Mouse (Mus musculus) cerebellum, postnatal 14 days (tissue): ENCODE measurements around the gene Fgd2.
"Not testable (repeated sequence)": the region's sequence is repeated elsewhere in the genome, so short reads cannot be mapped to it uniquely, and the experiment has no call there.

Experiments
- DNase-seq, 2 experiments: peaks; one replicate each; pipeline ENCODE4 v3.0.0; 2021; ENCODE audit warnings: mixed read lengths in 2 of 2

The Fgd2 gene

DNA sequence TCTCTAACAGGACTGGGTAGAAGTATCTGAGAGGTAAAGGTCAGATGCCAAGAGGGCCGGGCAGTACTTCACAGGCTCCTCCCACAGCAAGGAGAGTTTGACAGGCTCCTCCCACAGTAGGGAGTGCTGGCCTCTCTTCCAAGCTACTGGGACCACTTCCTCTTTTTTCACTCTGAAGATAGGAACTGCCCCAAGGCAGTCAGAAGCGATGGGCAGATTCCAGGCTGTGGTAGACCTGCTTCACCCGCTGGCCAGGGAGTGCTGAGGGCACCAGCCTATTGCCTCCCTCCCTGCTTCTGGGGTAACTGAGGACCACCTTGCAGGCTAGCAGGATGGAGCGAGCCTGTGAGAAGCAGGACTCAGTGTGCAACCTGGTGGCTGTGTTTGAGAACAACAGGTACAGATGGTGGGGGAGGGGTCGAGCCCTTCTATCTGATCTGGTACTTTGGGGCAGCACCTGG is at the start of gene Fgd2:
Gene Fgd2, plus strand, starts transcription at position 154 of the 461 bp plus-strand sequence.
- DNase-seq: peak in 1 of 2 experiments; percentile 47

DNA sequence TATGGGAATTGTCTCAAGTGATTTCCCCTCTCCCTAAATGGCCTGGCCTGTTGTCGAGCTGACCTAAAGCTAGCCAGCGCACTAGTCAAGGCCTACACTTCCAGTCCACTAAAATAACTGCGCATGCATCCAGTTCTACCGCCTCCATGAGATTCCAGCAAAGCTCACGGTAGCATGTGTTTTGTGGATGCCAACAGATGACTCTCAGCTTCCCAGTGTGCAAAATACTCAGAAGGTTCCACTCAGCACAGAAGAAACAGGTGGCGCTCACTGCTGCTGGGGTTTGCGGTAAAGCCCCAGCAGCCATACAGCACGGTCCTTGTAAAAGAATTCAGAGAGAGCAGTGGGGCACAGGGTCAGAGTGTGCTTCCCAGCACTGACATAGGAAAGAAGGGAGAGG is 49.1 kb upstream of the Fgd2 start:
- DNase-seq: no peak

DNA sequence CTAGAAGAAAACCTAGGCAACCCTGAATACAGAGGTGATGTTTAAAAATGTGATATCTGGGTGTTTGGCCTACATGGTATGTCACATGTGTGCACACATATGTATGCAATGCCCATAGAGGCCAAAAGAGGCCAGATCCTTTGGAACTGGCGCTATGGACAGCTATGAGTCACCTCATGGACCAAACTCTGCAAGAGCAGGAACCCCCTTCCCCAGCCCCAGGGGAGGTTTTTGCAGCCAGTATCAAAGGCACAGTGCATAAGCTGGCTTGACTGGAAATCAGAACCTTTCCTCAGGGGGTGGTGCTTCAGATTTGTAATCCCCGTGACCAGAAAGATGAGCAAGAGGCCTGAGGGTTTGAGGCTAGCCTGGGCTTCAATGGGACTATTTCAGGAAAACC is 48.6 kb upstream of the Fgd2 start:
- DNase-seq: no peak

DNA sequence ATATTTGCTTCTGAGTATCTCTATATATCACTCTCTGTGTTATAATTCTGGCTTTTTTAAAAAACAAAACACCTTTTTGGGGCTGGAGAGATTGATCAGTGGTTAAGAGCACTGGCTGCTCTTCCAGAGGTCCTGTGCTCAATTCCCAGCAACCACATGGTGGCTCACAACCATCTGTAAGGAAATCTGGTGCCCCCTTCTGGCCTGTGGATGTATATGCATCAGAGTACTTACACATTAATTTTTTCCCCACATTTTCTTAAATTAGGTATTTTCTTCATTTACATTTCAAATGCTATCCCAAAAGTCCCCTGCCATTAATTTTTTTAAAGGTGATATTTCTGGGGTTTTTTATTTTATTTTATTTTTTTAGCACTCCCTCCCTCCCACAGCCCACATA is 47.4 kb upstream of the Fgd2 start:
- DNase-seq: peak in 1 of 2 experiments; percentile 23

DNA sequence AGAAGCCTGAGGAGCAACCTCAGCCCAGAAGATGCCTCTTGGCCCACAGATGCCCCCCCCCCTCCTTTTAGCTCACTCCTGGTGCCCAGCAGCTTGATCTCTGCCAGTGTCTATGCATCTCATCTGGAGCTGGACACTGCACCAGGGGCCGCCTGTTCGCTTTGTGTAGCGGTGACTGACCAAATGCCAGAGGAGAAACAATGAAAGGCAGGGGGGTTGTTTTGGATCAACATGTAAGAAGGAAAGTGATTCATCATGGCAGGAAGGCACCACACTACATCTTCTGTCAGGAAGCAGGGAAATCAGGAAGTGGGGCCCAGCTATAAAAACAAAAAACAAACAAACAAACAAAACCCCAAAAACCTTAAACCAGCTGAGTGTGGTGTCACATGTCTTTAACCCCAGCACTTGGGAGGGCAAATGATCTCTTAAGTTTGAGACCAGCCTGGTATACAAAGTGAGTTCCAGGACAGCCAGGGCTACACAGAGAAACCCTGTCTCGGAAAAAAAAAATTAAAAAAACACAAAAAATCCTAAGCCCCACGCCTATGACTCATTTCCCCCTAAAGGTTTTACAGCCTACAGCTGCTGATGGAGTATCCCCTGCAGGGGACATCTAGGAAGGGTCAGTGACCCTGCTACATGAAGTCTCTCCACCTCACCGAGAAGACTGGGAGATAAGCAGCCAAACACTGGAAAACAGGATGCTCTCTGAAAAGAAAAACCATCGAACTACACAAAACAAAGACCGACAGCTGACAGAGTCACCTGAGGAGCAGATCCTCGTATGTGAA is 44.8 kb upstream of the Fgd2 start:
- no peak for DNase-seq

DNA sequence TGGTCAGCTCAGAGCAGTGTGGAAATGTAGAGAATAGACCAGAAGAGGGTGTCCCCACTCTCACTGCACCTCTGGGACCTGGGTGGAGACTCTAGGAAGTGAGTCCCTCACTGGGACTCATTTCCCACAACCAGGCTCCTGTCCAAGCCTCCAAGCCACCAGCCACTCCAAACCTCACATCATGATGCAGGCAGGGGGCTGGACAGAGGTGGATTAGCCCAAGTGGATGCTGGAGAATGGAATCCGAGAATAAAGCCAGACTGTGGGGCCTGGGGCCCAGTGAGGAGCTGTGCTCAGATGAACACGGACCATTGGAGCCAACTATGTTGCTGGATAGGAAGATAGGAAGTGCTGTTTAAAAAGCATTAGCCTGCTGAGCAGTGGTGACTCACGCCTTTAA is 43.8 kb upstream of the Fgd2 start:
- no peak for DNase-seq

DNA sequence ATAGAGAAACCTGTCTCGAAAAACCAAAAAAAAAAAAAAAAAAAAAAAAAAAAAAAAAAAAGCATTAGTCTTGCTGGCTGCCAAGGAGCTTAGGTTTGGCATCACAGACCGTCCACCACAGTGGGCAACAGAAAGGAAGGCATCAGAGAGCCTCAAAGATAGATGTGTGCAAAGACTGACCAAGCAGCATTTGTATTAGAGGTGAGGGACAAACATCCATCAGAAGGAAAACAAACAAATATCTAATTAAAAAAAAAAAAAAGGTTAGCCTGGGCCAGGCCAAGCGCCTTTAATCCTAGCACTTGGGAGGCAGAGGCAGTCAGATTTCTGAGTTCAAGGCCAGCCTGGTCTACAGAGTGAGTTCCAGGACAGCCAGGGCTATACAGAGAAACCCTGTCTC is 43.3 kb upstream of the Fgd2 start, which contains the start of gene Pi16:
Gene Pi16, plus strand, starts transcription at position 301 of the 400 bp plus-strand sequence.
- not testable (repeated sequence) for DNase-seq

DNA sequence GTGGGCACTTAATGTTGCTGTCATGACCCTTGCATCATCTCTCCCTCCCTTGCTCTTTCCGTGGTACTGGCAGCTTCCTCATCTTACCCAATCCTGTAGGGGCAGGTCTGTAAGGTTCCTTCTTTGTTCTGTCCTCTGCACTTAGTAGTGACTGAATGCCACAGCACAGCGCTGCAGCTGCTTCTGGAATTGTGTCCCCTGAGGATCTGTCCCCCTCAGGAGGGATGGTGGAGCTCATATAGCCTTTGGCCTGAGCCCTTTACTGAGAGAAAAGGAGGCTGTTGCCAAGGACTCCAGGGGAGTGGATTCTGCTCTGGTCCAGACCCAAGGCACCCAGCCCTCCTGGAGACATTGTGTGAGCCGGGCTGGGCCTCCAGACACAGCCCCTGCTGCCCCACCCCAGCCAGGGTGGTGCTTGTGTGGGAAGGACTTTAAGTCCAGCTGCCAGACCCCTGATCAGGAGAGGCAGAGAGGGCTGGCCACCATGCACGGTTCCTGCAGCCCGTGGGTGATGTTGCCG is 41.9 kb upstream of the Fgd2 start:
- DNase-seq: no peak

DNA sequence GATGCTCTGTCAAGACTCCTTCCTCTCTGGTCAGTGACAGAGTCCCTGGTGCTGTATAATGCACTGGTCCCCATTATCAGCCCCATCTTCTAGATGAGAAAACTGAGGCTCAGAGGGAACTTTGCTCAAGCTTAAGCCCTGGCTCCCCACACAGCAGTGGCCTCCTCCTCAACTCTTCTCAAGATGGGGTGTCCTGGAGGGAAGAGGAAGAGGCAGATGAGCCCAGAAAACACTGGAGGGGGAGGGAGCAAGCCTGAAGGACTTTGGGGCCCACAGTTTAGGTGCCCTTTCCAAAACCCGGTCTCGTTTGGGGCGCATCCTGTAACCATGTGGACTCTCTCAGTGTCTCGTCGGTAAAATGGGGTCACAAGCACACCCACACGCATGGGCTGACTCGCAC is 41.2 kb upstream of the Fgd2 start:
- DNase-seq: no peak

DNA sequence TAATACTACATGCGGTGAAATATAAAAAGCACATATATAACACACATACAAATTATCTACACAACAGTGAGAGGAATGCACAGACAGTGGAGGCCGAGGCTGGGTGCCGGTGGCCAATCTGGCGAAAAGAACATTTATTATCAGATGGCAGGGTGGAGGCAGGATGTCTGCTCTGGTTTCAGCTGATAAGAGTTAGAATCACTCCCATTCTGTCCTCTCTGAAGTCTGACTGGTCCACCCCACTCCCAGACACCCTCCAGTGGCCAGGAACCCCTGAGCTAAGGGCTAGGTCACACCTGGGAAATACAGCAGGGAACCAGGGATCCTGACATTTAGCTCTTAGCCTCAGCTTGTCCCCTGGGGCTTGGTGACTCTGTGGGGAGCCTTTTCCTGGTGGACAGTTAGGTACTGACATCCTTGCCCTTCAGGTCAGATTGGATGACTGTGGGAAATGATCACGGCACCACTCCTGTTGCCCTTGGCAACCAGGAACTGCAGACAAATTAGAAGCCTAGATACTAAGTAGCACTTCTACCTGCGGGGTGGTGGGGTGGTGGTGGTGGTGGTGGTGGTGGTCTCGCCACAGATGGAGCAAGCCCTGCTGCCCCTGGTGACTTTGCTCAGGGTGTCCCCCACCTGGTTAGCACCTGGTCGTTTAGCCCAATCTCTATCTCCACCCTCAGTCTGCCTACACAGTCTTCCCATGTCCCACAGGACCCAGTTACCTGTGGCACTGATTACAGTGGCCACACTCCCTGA is 40.7 kb upstream of the Fgd2 start:
- no peak for DNase-seq

DNA sequence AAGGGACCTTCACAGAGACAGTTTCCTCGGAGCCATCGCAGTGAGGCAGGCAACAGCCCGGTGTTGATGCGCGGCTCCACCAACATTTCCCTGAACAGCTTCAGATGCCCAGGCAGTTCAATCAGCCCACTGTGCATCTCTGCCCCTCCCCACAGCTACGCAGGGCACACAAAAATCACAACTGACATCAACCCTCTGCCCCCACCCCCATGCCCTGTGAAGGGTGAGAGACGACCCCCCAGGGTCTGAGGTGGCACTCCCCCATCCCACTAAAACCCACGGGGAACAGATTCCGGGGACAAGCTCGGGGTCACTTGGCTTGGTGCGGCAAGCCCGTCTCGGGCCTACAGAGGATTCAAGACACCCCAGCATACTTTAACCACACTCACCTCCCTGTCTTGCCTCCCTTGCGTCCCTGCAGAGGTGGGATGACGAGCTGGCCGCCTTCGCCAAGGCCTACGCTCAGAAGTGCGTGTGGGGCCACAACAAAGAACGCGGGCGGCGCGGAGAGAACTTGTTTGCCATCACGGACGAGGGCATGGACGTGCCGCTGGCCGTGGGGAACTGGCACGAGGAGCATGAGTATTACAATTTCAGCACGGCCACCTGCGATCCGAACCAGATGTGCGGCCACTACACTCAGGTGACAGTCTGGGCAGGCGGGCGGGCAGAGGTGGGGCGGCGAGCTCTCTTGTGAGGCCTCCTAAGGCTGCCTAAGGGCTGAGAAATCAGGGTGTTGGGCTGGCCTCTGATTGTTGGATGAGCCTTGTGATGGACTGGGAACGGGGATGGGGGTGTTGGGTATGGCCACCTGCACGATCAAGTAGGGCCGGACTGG is 38.7 kb upstream of the Fgd2 start:
- no peak for DNase-seq

DNA sequence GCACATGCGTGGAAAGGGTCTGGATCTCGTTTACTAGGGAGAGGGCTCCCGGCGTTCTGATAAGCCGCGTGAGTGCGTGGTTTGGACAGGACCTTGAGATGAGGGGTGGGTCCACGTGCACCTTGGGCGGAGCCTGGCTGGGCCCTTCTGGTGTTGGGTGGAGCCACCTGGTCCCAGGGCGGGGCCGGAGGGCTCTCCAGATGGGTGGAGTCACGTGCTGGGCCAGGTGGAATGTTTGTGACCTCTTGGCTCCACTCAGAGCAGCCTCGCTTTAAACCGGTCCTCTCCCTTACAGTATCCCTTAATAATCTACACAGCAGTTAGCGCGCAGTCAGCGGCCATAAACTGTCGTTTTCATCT is 38.1 kb upstream of the Fgd2 start:
- DNase-seq: no peak

DNA sequence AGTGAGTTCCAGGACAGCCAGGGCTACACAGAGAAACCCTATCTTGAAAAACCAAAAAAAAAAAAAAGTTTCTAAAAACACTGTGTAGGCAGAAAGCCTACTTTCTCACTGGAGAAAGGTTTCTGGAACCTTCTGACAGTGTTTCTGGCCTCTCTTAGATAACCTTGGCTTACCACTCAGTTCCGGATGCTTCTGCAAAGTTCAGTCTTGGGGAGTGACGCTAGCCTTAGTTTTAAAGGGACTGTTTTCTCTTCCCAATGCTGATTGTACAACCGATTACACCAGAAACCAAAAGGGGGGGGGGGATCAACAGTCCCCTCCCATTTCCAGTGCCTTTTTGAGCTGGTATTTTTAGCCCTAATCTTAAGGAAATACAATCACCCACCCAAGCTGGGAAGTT is 37.1 kb upstream of the Fgd2 start:
- DNase-seq: no peak

DNA sequence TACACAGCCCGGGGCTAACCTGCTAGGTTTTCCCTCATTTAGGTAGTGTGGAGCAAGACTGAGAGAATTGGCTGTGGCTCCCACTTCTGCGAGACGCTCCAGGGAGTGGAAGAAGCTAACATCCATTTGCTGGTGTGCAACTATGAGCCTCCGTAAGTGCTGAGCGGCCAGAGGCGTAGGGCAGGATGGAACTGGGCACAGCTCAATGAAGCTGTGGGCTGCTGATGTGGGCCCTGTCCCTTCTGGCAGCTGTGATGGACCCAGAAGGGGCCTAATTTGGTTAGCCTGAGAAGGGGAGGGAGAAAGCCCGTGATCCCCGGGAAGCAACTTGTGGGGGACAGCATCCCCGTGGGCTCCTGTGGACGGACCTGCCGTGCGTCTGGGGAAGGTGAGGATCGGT is 34.9 kb upstream of the Fgd2 start:
- no peak for DNase-seq

DNA sequence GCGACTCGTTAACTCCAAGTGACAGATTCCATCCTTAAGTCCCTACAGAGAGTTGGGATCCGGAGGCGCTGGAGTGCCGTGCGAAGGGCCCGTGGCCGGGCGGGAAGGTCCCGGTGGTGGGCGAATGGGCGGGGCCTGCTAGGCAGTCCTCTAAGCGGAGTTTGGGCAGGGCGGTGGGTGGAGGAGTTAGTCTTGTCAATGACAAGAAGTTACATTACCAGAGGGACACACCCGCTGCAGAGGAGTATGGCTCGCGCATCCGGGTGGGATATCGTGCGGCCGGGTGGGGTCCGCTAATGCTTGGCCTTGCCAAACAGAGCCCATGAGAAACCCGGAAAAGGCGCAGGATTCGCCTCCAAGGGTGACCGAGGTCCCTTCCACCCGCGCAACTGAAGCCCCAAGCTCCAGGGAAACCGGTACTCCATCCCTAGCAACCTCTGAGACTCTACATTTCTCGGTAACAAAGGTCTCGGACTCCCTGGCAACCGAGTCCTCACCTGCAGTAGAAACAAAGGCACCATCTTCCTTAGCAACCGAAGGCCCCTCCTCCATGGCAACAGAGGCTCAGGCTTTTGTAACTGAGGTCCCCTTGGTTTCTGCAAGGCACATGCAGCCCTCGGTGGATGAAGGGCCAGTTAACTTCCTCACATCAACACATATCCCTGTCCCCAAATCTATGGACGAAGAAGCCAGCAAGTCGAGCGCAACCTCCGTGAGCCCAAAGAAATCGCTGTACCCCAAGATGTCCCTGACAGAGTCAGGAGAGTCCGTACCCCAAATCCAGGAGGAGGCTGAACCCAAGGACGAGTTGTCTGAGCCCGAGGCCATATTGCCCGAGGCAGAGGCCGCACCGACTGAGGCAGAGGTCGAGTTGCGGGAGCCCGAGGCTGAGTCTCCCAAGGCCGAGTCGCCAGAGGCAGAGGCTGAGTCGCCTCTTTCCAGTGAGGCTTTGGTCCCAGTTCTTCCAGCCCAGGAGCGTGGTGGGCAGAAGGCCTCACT is 33.9 kb upstream of the Fgd2 start:
- peak in 1 of 2 experiments; percentile 31 for DNase-seq

DNA sequence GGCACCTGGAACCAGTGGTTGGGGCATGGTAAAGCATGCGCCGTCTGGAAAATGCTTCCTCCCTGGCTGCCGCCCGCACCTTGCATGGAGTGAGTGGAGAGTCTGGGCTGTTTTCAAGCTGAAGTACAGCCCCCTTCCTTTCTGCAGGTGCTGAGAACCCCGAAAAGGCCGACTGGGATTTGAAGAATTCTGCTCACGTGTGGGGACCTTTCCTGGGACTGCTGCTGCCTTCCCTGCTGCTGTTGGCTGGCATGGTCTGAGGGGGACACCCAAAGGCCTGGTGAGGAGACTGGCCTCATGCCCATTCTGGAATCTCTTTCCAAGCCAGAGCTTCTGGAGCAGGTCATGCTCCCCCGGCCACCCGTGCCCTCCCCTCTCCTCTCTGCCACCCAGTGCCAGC is 33.0 kb upstream of the Fgd2 start:
- peak in 1 of 2 experiments; percentile 16 for DNase-seq

DNA sequence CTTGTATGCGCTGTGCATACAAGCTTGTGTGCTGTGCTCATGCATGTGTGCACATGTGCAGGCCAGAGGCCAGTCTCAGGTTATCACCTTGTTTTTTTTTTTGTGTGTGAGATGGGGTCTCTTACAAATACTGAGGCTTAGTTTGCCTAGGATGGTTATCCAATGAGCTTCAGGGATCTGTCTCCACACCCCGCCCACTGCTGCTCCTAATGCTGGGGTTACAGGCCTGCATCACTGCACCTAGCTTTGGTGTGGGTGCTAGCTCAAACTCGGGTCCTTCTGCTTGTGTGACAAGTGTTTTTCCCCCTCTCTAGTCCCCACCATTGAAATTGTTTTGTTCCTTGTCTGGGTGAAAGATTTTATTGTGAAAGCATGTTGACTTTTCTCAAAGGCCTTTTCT is 30.5 kb upstream of the Fgd2 start:
- peak in 1 of 2 experiments; percentile 20 for DNase-seq

DNA sequence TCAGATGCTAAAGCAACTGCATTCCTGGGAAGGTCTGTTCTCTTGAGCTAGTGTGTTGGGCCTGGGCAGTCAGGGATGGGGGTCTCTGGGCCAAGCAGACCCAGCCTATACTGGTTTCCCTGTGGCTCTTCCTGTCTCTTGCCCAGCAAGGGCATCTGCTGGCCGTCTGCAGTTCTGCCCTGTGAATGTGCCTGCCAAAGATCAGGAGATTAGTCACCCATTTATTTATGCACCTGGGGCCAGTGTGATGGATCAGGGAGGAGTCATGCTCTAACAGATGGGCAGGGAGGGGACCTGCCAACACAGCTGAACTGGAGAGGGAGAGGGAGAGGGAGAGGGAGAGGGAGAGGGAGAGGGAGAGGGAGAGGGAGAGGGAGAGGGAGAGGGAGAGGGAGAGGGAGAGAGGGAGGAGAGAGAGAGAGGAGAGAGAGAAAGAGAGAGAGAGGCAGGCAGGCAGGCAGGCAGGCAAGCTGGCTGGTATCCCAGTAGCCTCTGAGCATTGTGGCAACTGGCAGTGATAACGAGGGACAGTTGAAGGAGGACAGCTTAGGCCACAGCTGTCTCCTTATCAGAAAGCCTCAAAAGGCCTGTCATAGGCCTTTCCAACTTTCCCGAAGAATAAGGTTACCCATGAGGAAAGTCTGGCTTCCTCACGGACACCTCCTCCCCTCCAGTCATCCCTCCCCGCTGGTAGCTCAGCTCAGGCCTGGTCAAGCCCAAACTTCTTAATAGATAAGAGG is 29.9 kb upstream of the Fgd2 start:
- DNase-seq: peak; percentile 72 to 78

DNA sequence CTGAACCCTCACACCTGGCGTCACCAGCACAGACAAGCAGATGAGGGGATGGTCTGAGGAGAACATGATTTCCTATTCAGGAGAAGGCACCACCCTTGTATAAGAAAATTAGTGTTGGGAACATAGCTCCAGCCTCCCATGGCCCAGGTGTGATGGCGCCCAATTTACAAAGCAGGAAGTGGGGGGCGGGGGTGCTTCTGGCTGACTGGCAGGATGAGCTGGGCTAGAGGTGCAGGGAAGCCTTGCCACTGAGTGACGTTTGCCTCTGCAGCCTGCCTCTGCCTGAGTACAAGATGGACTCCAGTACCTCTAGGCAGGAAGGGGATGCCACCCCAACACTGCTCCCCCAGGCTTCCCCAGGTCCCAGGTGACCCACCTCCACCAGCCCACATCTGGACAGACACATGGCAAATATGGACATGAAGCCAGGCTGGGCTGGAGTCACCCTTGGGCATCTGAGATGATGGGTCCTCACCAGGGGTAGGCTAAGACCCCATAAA is 28.5 kb upstream of the Fgd2 start:
- no peak for DNase-seq

DNA sequence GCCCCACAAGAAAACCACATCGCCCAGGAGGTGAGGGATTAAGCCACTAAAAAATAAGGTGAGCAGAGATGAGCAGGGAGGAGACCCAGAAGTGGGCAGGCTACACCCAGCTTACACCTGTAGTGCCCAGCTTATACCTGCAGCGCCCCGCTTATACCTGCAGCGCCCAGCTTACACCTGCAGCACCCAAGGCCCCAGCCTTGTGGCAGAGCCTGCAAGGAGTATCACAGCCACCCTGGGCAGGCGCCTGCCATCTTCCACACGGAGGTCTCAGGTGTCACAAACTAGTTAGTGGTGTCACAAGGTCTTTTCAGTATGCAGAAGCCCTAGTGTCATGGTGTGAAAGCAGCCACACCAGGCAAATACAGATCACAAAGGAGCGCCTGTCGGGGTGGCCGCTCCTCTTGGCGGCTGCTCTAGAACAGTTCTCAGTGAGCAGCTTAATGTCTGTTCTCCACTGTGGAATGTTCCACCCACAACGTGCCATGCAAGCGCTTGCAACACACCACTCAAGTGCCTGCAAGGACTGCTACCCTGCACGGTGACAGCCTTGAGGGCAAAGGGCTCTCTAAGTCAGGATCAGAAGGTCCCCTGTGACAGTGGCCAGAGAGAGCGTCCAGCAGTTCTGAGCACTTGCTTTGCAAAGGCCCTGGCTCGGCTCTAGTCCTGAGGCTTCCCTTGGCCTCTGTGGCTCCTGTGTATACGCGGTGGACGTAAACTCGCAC is 24.3 kb upstream of the Fgd2 start:
- no peak for DNase-seq
